Mouse (Mus musculus) layer of hippocampus, adult 9-10 months (tissue): ENCODE measurements around the gene Vmn2r49.
"Not testable (repeated sequence)": the region's sequence is repeated elsewhere in the genome, so short reads cannot be mapped to it uniquely, and the experiment has no call there.

ENCODE experiments used
- DNase-seq: peaks from one replicate; pipeline ENCODE4 v3.0.0; 2022; ENCODE audit warnings: low spot score

Gene Vmn2r49

DNA sequence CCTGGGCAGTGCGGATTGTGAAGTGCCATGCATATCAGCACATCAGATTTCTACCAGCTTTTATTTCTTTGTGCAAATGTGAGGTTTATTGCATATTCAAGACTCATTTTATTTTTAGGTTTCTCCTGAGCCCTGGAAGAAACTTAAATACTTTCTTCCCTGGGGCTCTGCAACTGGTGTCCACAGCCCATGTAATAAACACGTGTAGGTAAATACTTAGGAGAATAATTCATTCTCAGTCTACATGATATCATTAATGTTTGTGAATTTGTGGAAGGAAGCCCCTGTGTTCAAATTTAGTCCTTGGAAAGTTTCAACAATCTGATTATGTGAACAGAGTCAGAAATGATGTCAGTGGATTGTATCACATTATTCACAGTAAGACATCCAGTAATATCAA lies at the start of gene Vmn2r49:
Vmn2r49 (minus strand) TSS at position 101 of the 400 bp plus-strand sequence.
- DNase-seq, result not testable (repeated sequence)

DNA sequence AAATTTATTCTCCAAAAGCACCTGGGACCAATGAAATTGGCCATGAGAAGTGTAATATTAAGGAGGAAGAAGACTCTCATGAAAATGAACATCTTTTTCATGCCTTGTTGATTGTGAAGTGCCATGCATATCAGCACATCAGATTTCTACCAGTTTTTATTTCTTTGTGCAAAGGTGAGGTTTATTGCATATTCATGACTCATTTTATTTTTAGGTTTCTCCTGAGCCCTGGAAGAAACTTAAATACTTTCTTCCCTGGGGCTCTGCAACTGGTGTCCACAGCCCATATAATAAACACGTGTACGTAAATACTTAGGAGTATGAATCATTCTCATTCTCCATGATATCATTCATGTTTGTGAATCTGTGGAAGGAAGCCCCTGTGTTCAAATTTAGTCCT lies 38.6 kb downstream of the Vmn2r49 start, which contains the start of gene Vmn2r48:
Vmn2r48 (minus strand) TSS at position 101 of the 400 bp plus-strand sequence.
- DNase-seq, result not testable (repeated sequence)
